Mouse (Mus musculus) liver, adult 2 months (tissue): ENCODE results near the gene Peg3.

Source experiments
- CTCF ChIP-seq: fragments of 200-500 bp; IDR thresholded peaks from 2 replicates; pipeline ENCODE4 v1.5.1; 2011; ENCODE audit warnings: low read depth, low read length, control low read depth
- POLR2A ChIP-seq: fragments of 200-500 bp; IDR thresholded peaks from 2 replicates; pipeline ENCODE4 v1.6.1; 2011; ENCODE audit warnings: low read length, control low read depth; ENCODE audit not compliant: insufficient read depth; ENCODE audit errors: extremely low read depth

- TF ChIP-seq CTCF, result no peak
- TF ChIP-seq POLR2A, result no peak
Measured at GRCm38 (mm10) chr7:6728263-6728931, 1.8 kb downstream of the Peg3 start.
